Mouse (Mus musculus): ENCODE data around the gene Osbpl10. TPM values are rescaled to one million over a fixed set of nuclear protein-coding genes. Genes with fewer than 3 reads are reported as not detected.

Gene Osbpl10
- polyA plus RNA-seq, 1 experiment from 2014 or later: 0.90 TPM

GRCm38 (mm10) chr9:114936687-114937086 is 41.7 kb upstream of the Osbpl10 start:
- H3K27me3 ChIP-seq (ENCODE audit: control insufficient read depth, insufficient read depth, low read length): no peaks in the 10 kb centered on the region
- no peak overlapping the region for H3K9ac ChIP-seq (replicated peaks; ENCODE audit: low read length)
- no peak for ATAC-seq (replicated peaks; ENCODE audit: insufficient number of reproducible peaks, low FRiP score, low TSS enrichment, low read depth)
- no peaks in the 10 kb centered on the region for H3K4me1 ChIP-seq (ENCODE audit: control insufficient read depth, insufficient read depth, low read length)
- 80% methylated on average over 2 of the region's 2 CpGs for WGBS
- H3K27ac ChIP-seq (replicated peaks; ENCODE audit: low read depth, low read length): no peak overlapping the region
- no peak overlapping the region for H3K4me3 ChIP-seq (ENCODE audit: low read depth, low read length)
- DNase-seq (ENCODE audit: low spot score): no peak
- H3K9me3 ChIP-seq (replicated peaks; ENCODE audit: control insufficient read depth, low read length): no peaks in the 10 kb centered on the region
- H3K4me2 ChIP-seq (ENCODE audit: low read depth, low read length): no peak overlapping the region
- no peaks in the 10 kb centered on the region for H3K36me3 ChIP-seq (replicated peaks; ENCODE audit: control insufficient read depth, insufficient read depth, low read depth, low read length)

- Histone ChIP-seq H3K36me3 (replicated peaks; ENCODE audit: control insufficient read depth, insufficient read depth, low read depth, low read length) (no peaks in the 10 kb centered on the region), H3K27ac (replicated peaks; ENCODE audit: low read depth, low read length) (no peak overlapping the region), H3K4me2 (ENCODE audit: low read depth, low read length) (no peak overlapping the region), H3K27me3 (ENCODE audit: control insufficient read depth, insufficient read depth, low read length) (no peaks in the 10 kb centered on the region), H3K4me1 (ENCODE audit: control insufficient read depth, insufficient read depth, low read length) (no peaks in the 10 kb centered on the region), H3K9me3 (replicated peaks; ENCODE audit: control insufficient read depth, low read length) (no peaks in the 10 kb centered on the region), H3K9ac (replicated peaks; ENCODE audit: low read length) (no peak overlapping the region), H3K4me3 (ENCODE audit: low read depth, low read length) (no peak overlapping the region)
- ATAC-seq (replicated peaks; ENCODE audit: insufficient number of reproducible peaks, low FRiP score, low TSS enrichment, low read depth): no peak
- 78% methylated on average over 3 of the region's 3 CpGs for WGBS
- DNase-seq (ENCODE audit: low spot score): no peak
Observed at GRCm38 (mm10) chr9:114944642-114945041, 33.7 kb upstream of the Osbpl10 start.

GRCm38 (mm10) chr9:114945576-114945975 is 32.8 kb upstream of the Osbpl10 start:
- H3K9ac ChIP-seq (replicated peaks; ENCODE audit: low read length): no peak overlapping the region
- DNase-seq (ENCODE audit: low spot score) (no peak), ATAC-seq (replicated peaks; ENCODE audit: insufficient number of reproducible peaks, low FRiP score, low TSS enrichment, low read depth) (no peak)
- no peaks in the 10 kb centered on the region for H3K27me3 ChIP-seq (ENCODE audit: control insufficient read depth, insufficient read depth, low read length)
- H3K4me3 ChIP-seq (ENCODE audit: low read depth, low read length): no peak overlapping the region
- 85% methylated on average over 6 of the region's 6 CpGs for WGBS
- H3K36me3 ChIP-seq (replicated peaks; ENCODE audit: control insufficient read depth, insufficient read depth, low read depth, low read length): no peaks in the 10 kb centered on the region
- H3K4me1 ChIP-seq (ENCODE audit: control insufficient read depth, insufficient read depth, low read length): no peaks in the 10 kb centered on the region; the same call in 1 of the 2 replicates
- H3K9me3 ChIP-seq (replicated peaks; ENCODE audit: control insufficient read depth, low read length): no peaks in the 10 kb centered on the region
- H3K4me2 ChIP-seq (ENCODE audit: low read depth, low read length): no peak overlapping the region
- no peak overlapping the region for H3K27ac ChIP-seq (replicated peaks; ENCODE audit: low read depth, low read length)

GRCm38 (mm10) chr9:114948395-114948794 is 30.0 kb upstream of the Osbpl10 start:
- Histone ChIP-seq H3K4me2 (ENCODE audit: low read depth, low read length) (no peak overlapping the region), H3K4me3 (ENCODE audit: low read depth, low read length) (no peak overlapping the region), H3K4me1 (ENCODE audit: control insufficient read depth, insufficient read depth, low read length) (no peaks in the 10 kb centered on the region; the same call in 1 of the 2 replicates), H3K9ac (replicated peaks; ENCODE audit: low read length) (no peak overlapping the region), H3K36me3 (replicated peaks; ENCODE audit: control insufficient read depth, insufficient read depth, low read depth, low read length) (no peaks in the 10 kb centered on the region), H3K9me3 (replicated peaks; ENCODE audit: control insufficient read depth, low read length) (no peaks in the 10 kb centered on the region), H3K27me3 (ENCODE audit: control insufficient read depth, insufficient read depth, low read length) (no peaks in the 10 kb centered on the region), H3K27ac (replicated peaks; ENCODE audit: low read depth, low read length) (no peak overlapping the region)
- WGBS: 65% methylated on average over 5 of the region's 5 CpGs
- no peak for DNase-seq (ENCODE audit: low spot score)
- no peak for ATAC-seq (replicated peaks; ENCODE audit: insufficient number of reproducible peaks, low FRiP score, low TSS enrichment, low read depth)

- Histone ChIP-seq H3K27me3 (ENCODE audit: control insufficient read depth, insufficient read depth, low read length) (no peaks in the 10 kb centered on the region), H3K4me3 (ENCODE audit: low read depth, low read length) (no peak overlapping the region), H3K9ac (replicated peaks; ENCODE audit: low read length) (no peak overlapping the region), H3K9me3 (replicated peaks; ENCODE audit: control insufficient read depth, low read length) (no peaks in the 10 kb centered on the region), H3K4me1 (ENCODE audit: control insufficient read depth, insufficient read depth, low read length) (no peaks in the 10 kb centered on the region; the same call in 1 of the 2 replicates), H3K4me2 (ENCODE audit: low read depth, low read length) (no peak overlapping the region), H3K36me3 (replicated peaks; ENCODE audit: control insufficient read depth, insufficient read depth, low read depth, low read length) (no peaks in the 10 kb centered on the region), H3K27ac (replicated peaks; ENCODE audit: low read depth, low read length) (no peak overlapping the region)
- 24% methylated on average over 1 of the region's 1 CpGs for WGBS
- DNase-seq (ENCODE audit: low spot score): no peak
- ATAC-seq (replicated peaks; ENCODE audit: insufficient number of reproducible peaks, low FRiP score, low TSS enrichment, low read depth): no peak
Observed at GRCm38 (mm10) chr9:114952866-114953265, 25.5 kb upstream of the Osbpl10 start.

GRCm38 (mm10) chr9:114955340-114955739 is 23.0 kb upstream of the Osbpl10 start:
- Histone ChIP-seq H3K27me3 (ENCODE audit: control insufficient read depth, insufficient read depth, low read length) (no peaks in the 10 kb centered on the region), H3K27ac (replicated peaks; ENCODE audit: low read depth, low read length) (no peak overlapping the region), H3K4me1 (ENCODE audit: control insufficient read depth, insufficient read depth, low read length) (no peaks in the 10 kb centered on the region), H3K36me3 (replicated peaks; ENCODE audit: control insufficient read depth, insufficient read depth, low read depth, low read length) (no peaks in the 10 kb centered on the region), H3K9ac (replicated peaks; ENCODE audit: low read length) (no peak overlapping the region), H3K9me3 (replicated peaks; ENCODE audit: control insufficient read depth, low read length) (no peaks in the 10 kb centered on the region), H3K4me2 (ENCODE audit: low read depth, low read length) (no peak overlapping the region), H3K4me3 (ENCODE audit: low read depth, low read length) (no peak overlapping the region)
- ATAC-seq (replicated peaks; ENCODE audit: insufficient number of reproducible peaks, low FRiP score, low TSS enrichment, low read depth) (no peak), DNase-seq (ENCODE audit: low spot score) (no peak)
- 94% methylated on average over 11 of the region's 11 CpGs for WGBS

GRCm38 (mm10) chr9:114956945-114957344 is 21.4 kb upstream of the Osbpl10 start:
- Histone ChIP-seq H3K4me1 (ENCODE audit: control insufficient read depth, insufficient read depth, low read length) (no peaks in the 10 kb centered on the region), H3K9me3 (replicated peaks; ENCODE audit: control insufficient read depth, low read length) (no peaks in the 10 kb centered on the region), H3K4me3 (ENCODE audit: low read depth, low read length) (no peak overlapping the region), H3K27me3 (ENCODE audit: control insufficient read depth, insufficient read depth, low read length) (no peaks in the 10 kb centered on the region), H3K27ac (replicated peaks; ENCODE audit: low read depth, low read length) (no peak overlapping the region), H3K36me3 (replicated peaks; ENCODE audit: control insufficient read depth, insufficient read depth, low read depth, low read length) (no peaks in the 10 kb centered on the region), H3K4me2 (ENCODE audit: low read depth, low read length) (no peak overlapping the region), H3K9ac (replicated peaks; ENCODE audit: low read length) (no peak overlapping the region)
- WGBS: 39% methylated on average over 5 of the region's 5 CpGs
- ATAC-seq (replicated peaks; ENCODE audit: insufficient number of reproducible peaks, low FRiP score, low TSS enrichment, low read depth) (no peak), DNase-seq (ENCODE audit: low spot score) (peak; percentile 80)

- H3K4me1 ChIP-seq (ENCODE audit: control insufficient read depth, insufficient read depth, low read length): no peaks in the 10 kb centered on the region
- no peak overlapping the region for H3K9ac ChIP-seq (replicated peaks; ENCODE audit: low read length)
- ATAC-seq (replicated peaks; ENCODE audit: insufficient number of reproducible peaks, low FRiP score, low TSS enrichment, low read depth) (no peak), DNase-seq (ENCODE audit: low spot score) (no peak)
- WGBS: 73% methylated on average over 4 of the region's 4 CpGs
- H3K27ac ChIP-seq (replicated peaks; ENCODE audit: low read depth, low read length): no peak overlapping the region
- H3K4me2 ChIP-seq (ENCODE audit: low read depth, low read length): no peak overlapping the region
- no peaks in the 10 kb centered on the region for H3K36me3 ChIP-seq (replicated peaks; ENCODE audit: control insufficient read depth, insufficient read depth, low read depth, low read length)
- H3K27me3 ChIP-seq (ENCODE audit: control insufficient read depth, insufficient read depth, low read length): no peaks in the 10 kb centered on the region
- no peak overlapping the region for H3K4me3 ChIP-seq (ENCODE audit: low read depth, low read length)
- no peaks in the 10 kb centered on the region for H3K9me3 ChIP-seq (replicated peaks; ENCODE audit: control insufficient read depth, low read length)
Observed at GRCm38 (mm10) chr9:114960043-114960789, 18.2 kb upstream of the Osbpl10 start.

Measured in embryonic facial prominence, embryonic 11.5 days (tissue).